Mouse (Mus musculus) midbrain, embryonic 16.5 days (tissue): Measurements from ENCODE around the gene Pctp. TPM values are rescaled to one million over a fixed set of nuclear protein-coding genes. Genes with fewer than 3 reads are reported as not detected.

Experiments used
- ATAC-seq: fragments of 200-750 bp; cut with Nextera tagmentation; 2 replicates; pipeline ENCODE4 v1.8.0; 2017; ENCODE audit warnings: moderate TSS enrichment
- H3K27ac ChIP-seq: fragments of 300-500 bp; sonication (generic); 2 replicates; pipeline ENCODE4 v1.5.1; 2014; ENCODE audit warnings: mild to moderate bottlenecking, low read length, mixed read lengths
- H3K27me3 ChIP-seq: fragments of 300-500 bp; sonication (generic); 2 replicates; pipeline ENCODE4 v1.6.1; 2014; ENCODE audit warnings: low read depth, low read length, mixed read lengths; ENCODE audit not compliant: control insufficient read depth, insufficient read depth
- H3K36me3 ChIP-seq: fragments of 300-500 bp; sonication (generic); 2 replicates; pipeline ENCODE4 v1.6.1; 2014; ENCODE audit warnings: mild to moderate bottlenecking, low read length, moderate library complexity, mixed read lengths; ENCODE audit not compliant: control insufficient read depth, insufficient read depth
- H3K4me1 ChIP-seq: fragments of 300-500 bp; sonication (generic); 2 replicates; pipeline ENCODE4 v1.6.1; 2014; ENCODE audit warnings: mild to moderate bottlenecking, low read length, mixed read lengths; ENCODE audit not compliant: control insufficient read depth, insufficient read depth
- H3K4me2 ChIP-seq: fragments of 300-500 bp; sonication (generic); 2 replicates; pipeline ENCODE4 v1.6.1; 2014; ENCODE audit warnings: mild to moderate bottlenecking, low read length, mixed read lengths
- H3K4me3 ChIP-seq: fragments of 300-500 bp; sonication (generic); 2 replicates; pipeline ENCODE4 v1.5.1; 2014; ENCODE audit warnings: low read depth, mild to moderate bottlenecking, low read length, moderate library complexity, mixed read lengths
- H3K9ac ChIP-seq: fragments of 300-500 bp; sonication (generic); 2 replicates; pipeline ENCODE4 v1.6.1; 2014; ENCODE audit warnings: low read depth, low read length, mixed read lengths
- H3K9me3 ChIP-seq: fragments of 300-500 bp; sonication (generic); replicated peaks from 2 replicates; pipeline ENCODE4 v1.6.1; 2014; ENCODE audit warnings: mild to moderate bottlenecking, low read length, mixed read lengths; ENCODE audit not compliant: control insufficient read depth, poor library complexity, severe bottlenecking
- WGBS: fragments of 180-500 bp; shearing (Covaris S2); extraction: QIAGEN DNeasy Blood & Tissue Kit; methylation state at CpG from one replicate; pipeline ENCODE4 v1.1.7; 2014; 5-methylcytosine and 5-hydroxymethylcytosine counted together
- polyA plus RNA-seq: library from polyadenylated mRNA; unstranded; fragments of >200 nt; fragmentation: Nextera tagmentation; extraction: Ambion mirVana; gene quantifications from 2 replicates; pipeline ENCODE4 v1.2.1, GENCODE M21; 2015

Gene Pctp
- polyA plus RNA-seq, 1 experiment from 2014 or later: 0.87 TPM

GRCm38 (mm10) chr11:89977746-89978352 lies 24.8 kb downstream of the Pctp start:
- WGBS: 17% methylated on average over 7 of the region's 7 CpGs
- Histone ChIP-seq H3K4me3 (no peak overlapping the region), H3K4me2 (no peak overlapping the region), H3K4me1 (peaks cover 8% of the 10 kb centered on the region), H3K36me3 (no peaks in the 10 kb centered on the region), H3K27ac (no peak overlapping the region), H3K9ac (no peak overlapping the region), H3K27me3 (no peaks in the 10 kb centered on the region), H3K9me3 (no peaks in the 10 kb centered on the region)
- no peak for ATAC-seq

DNA sequence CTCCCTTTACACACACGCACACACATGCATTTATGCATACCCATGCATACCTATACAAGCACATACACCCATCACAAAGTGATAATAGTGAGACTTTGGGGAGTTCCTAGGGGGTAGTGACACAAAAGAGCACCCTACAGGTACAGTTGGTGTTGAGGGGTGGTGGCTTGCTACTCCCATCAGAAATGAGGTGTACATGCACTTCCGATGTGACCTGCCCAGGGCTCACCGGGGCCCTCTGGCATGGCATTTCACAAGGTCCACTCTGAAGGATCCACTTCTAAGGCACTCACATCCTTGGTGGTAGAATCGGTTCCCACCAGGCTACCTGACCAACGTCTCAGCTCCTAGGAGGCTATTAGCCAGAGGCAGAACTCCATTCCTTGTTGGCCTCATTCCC lies 26.3 kb downstream of the Pctp start:
- no peak overlapping the region for H3K4me2 ChIP-seq
- H3K27ac ChIP-seq: no peak overlapping the region
- WGBS: 90% methylated on average over 5 of the region's 5 CpGs
- no peaks in the 10 kb centered on the region for H3K36me3 ChIP-seq
- H3K9ac ChIP-seq: no peak overlapping the region
- H3K4me1 ChIP-seq: peaks cover 8% of the 10 kb centered on the region
- no peaks in the 10 kb centered on the region for H3K9me3 ChIP-seq
- ATAC-seq: no peak
- H3K4me3 ChIP-seq: no peak overlapping the region
- H3K27me3 ChIP-seq: no peaks in the 10 kb centered on the region; the same call in 1 of the 2 replicates

DNA sequence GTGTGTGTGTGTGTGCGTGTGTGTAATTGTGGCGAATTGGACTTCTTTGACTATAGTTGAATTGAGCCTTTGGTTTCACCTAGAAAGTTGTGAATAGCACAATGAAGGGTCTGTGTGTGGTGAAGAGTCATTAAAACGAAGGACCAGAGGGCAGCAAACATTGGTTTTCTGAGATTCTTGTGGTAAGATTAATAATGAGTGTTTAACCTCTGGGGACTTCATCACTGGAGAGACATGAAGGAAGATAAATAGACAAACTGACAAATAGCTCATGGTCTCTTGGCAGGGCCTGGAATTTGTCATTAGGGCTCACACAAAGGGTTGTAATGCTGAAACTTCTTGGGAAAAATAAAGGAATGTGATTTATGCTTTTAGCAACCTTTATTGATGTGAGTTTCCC lies 31.4 kb downstream of the Pctp start:
- H3K27me3 ChIP-seq: no peaks in the 10 kb centered on the region; the same call in 1 of the 2 replicates
- no peaks in the 10 kb centered on the region for H3K4me1 ChIP-seq
- no peak for ATAC-seq
- no peak overlapping the region for H3K4me2 ChIP-seq
- H3K36me3 ChIP-seq: no peaks in the 10 kb centered on the region
- no peak overlapping the region for H3K9ac ChIP-seq
- no peaks in the 10 kb centered on the region for H3K9me3 ChIP-seq
- H3K4me3 ChIP-seq: no peak overlapping the region
- no peak overlapping the region for H3K27ac ChIP-seq
- WGBS: 77% methylated on average over 3 of the region's 3 CpGs

DNA sequence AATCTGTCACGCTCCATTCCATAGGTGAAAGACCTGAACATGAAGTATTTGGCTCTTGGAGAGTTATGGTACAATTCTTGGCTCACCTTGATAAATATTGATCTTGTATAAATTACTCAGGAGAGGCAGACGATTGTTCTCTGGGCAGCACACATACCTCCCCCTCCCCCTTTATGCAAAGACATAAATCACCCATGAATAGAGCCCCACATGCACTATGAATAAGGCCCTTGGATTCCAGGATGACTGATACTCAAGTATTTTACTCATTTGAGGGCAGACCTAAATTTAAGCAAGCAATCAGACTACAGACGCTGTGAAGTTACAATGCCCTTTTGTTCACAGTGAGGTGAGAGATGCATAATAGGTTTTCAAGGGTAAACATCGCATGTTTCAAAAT lies 32.0 kb downstream of the Pctp start:
- ATAC-seq: no peak
- Histone ChIP-seq H3K36me3 (no peaks in the 10 kb centered on the region), H3K4me2 (no peak overlapping the region), H3K27ac (no peak overlapping the region), H3K4me3 (no peak overlapping the region), H3K4me1 (no peaks in the 10 kb centered on the region), H3K9ac (no peak overlapping the region), H3K27me3 (no peaks in the 10 kb centered on the region; the same call in 1 of the 2 replicates), H3K9me3 (no peaks in the 10 kb centered on the region)
- 63% methylated on average over 4 of the region's 4 CpGs for WGBS

DNA sequence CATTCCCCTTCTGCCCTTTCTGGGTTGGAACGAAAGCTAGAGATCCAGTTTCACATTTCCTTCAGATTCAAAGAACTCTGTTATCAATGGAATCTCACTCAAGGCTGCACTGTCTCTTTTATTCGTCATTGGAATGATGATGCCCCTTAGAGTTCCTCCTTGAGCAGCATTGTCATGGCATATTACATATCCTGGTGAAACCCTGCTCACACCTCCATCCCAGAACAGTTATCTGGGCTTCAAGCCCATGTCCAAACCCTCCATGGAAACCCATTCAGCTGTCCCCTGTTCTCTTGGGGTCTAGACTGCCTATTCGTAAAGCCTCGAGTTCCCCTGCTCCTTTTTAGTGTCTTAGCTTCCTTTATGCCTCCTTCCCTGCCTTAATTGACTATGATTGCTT lies 33.6 kb downstream of the Pctp start:
- Histone ChIP-seq H3K9me3 (no peaks in the 10 kb centered on the region), H3K4me3 (no peak overlapping the region), H3K27me3 (no peaks in the 10 kb centered on the region; the same call in 1 of the 2 replicates), H3K27ac (no peak overlapping the region), H3K4me1 (no peaks in the 10 kb centered on the region), H3K4me2 (no peak overlapping the region), H3K36me3 (no peaks in the 10 kb centered on the region), H3K9ac (no peak overlapping the region)
- WGBS: 70% methylated on average over 4 of the region's 4 CpGs
- ATAC-seq: no peak

GRCm38 (mm10) chr11:89950691-89951270 lies 51.9 kb downstream of the Pctp start:
- no peaks in the 10 kb centered on the region for H3K27me3 ChIP-seq
- H3K27ac ChIP-seq: no peak overlapping the region
- 83% methylated on average over 3 of the region's 3 CpGs for WGBS
- H3K9me3 ChIP-seq: no peaks in the 10 kb centered on the region
- no peak overlapping the region for H3K4me2 ChIP-seq
- ATAC-seq: no peak
- H3K36me3 ChIP-seq: no peaks in the 10 kb centered on the region
- no peak overlapping the region for H3K4me3 ChIP-seq
- no peak overlapping the region for H3K9ac ChIP-seq
- no peaks in the 10 kb centered on the region for H3K4me1 ChIP-seq

GRCm38 (mm10) chr11:89947806-89948205 lies 54.9 kb downstream of the Pctp start:
- WGBS: 89% methylated on average over 4 of the region's 4 CpGs
- ATAC-seq: no peak

GRCm38 (mm10) chr11:89945159-89945558 lies 57.5 kb downstream of the Pctp start:
- no peaks in the 10 kb centered on the region for H3K36me3 ChIP-seq
- no peaks in the 10 kb centered on the region for H3K27me3 ChIP-seq
- H3K9me3 ChIP-seq: no peaks in the 10 kb centered on the region
- no peak overlapping the region for H3K4me2 ChIP-seq
- no peak for ATAC-seq
- H3K9ac ChIP-seq: no peak overlapping the region
- WGBS: 90% methylated on average over 8 of the region's 8 CpGs
- H3K4me1 ChIP-seq: no peaks in the 10 kb centered on the region
- H3K27ac ChIP-seq: no peak overlapping the region
- no peak overlapping the region for H3K4me3 ChIP-seq

More at GRCm38 (mm10) chr11:89947806-89948205, 54.9 kb downstream of the Pctp start:
- H3K9ac ChIP-seq: no peak overlapping the region
- H3K4me2 ChIP-seq: no peak overlapping the region
- no peaks in the 10 kb centered on the region for H3K36me3 ChIP-seq
- no peaks in the 10 kb centered on the region for H3K9me3 ChIP-seq
- no peak overlapping the region for H3K27ac ChIP-seq
- H3K27me3 ChIP-seq: no peaks in the 10 kb centered on the region
- H3K4me1 ChIP-seq: no peaks in the 10 kb centered on the region
- H3K4me3 ChIP-seq: no peak overlapping the region

GRCm38 (mm10) chr11:89937241-89937640 lies 65.5 kb downstream of the Pctp start:
- 41% methylated on average over 7 of the region's 7 CpGs for WGBS
- Histone ChIP-seq H3K27me3 (no peaks in the 10 kb centered on the region), H3K9me3 (no peaks in the 10 kb centered on the region), H3K4me1 (peaks cover 5% of the 10 kb centered on the region), H3K4me2 (no peak overlapping the region), H3K36me3 (no peaks in the 10 kb centered on the region), H3K27ac (no peak overlapping the region), H3K4me3 (no peak overlapping the region), H3K9ac (no peak overlapping the region)
- no peak for ATAC-seq
